16 mouse cellular contexts compared by ENCODE assay signal in the genomic region with DNA sequence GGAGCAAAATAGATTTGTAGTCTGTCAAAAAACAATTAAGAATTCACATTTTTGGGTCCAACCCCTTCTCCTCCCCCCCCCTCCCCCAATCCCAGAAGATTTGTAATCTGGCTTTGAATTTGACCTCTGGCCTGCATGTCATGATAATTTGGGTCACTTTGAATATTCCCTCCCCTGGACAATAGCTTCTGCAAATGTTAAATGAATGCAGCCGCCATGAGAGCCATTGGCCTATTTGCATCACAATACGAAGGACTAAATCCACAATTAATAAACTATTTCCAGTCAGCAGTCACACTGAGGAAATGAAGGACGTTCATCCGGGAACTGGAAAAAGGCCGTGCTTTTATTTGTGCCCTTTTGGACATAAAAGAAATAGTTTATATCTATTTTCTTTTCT. TPM values are rescaled to one million over a fixed set of nuclear protein-coding genes. Genes with fewer than 3 reads are reported as not detected.
"Had no signal": no experiment of that assay in that cellular context is flagged by ENCODE, and none has a peak within 500 bp of the region (broad histone marks: within the 10 kb centered on the region; RNA-seq: fewer than 3 reads in every experiment).

No protein-coding gene starts in this region.

- H3K4me3 ChIP-seq: kidney, embryonic 15.5 days; left cerebral cortex, adult 2 months; limb, embryonic 12.5 days; liver, embryonic 13.5 days; lung, embryonic 15.5 days had no signal

- H3K9ac ChIP-seq: kidney, embryonic 15.5 days; limb, embryonic 12.5 days; liver, embryonic 13.5 days; liver, postnatal 0 days; lung, embryonic 15.5 days had no signal

- H3K4me1 ChIP-seq: limb, embryonic 12.5 days; lung, embryonic 15.5 days had no signal

- H3K27me3 ChIP-seq: kidney, embryonic 15.5 days; limb, embryonic 12.5 days; liver, embryonic 13.5 days; lung, embryonic 15.5 days had no signal

- ATAC-seq: liver, postnatal 0 days had no signal

- DNase-seq: kidney, postnatal 25 days; liver; liver, embryonic 13.5 days; liver, postnatal 0 days; lung, postnatal 14 days; thymus, postnatal 4 days had no signal

- H3K36me3 ChIP-seq: kidney, embryonic 15.5 days; limb, embryonic 12.5 days; liver, embryonic 13.5 days; lung, embryonic 15.5 days had no signal

- H3K9me3 ChIP-seq: kidney, embryonic 15.5 days; limb, embryonic 12.5 days; liver, embryonic 13.5 days; lung, embryonic 15.5 days had no signal

- H3K4me2 ChIP-seq: kidney, embryonic 15.5 days; limb, embryonic 12.5 days; liver, embryonic 13.5 days; lung, embryonic 15.5 days had no signal

- H3K27ac ChIP-seq: kidney, embryonic 15.5 days; left cerebral cortex, adult 2 months; limb, embryonic 12.5 days; liver, embryonic 13.5 days; lung, embryonic 15.5 days; macrophage; stomach, postnatal 0 days had no signal

RNA-seq across cellular contexts. Expression of gene Spink2, which starts 50.8 kb away (rescaled TPM):
- total RNA-seq: layer of hippocampus, postnatal 25 days; left cerebral cortex, adult 2 months; left cerebral cortex, postnatal 36 days; megakaryocyte-erythroid progenitor cell, adult 5-6 weeks; midbrain, postnatal 0 days had no signal
- polyA plus RNA-seq: liver, postnatal 0 days; macrophage had no signal
